Mouse (Mus musculus) forebrain, embryonic 15.5 days (tissue): ENCODE measurements at regions not wholly inside any gene's neighbourhood (a gene's known extent, or its start where the extent isn't known, plus 50 kb on each side); places are given as distances from the start of the nearest gene placed in this dataset.
A peak's percentile ranks its signal among the peaks of the same experiment; 100 is the strongest.

Source experiments
- ATAC-seq: fragments of 200-750 bp; cut with Nextera tagmentation; replicated peaks from 2 replicates; pipeline ENCODE4 v1.8.0; 2017; ENCODE audit warnings: mild to moderate bottlenecking, moderate TSS enrichment, moderate library complexity
- H3K27ac ChIP-seq: fragments of 300-500 bp; sonication (generic); replicated peaks from 2 replicates; pipeline ENCODE4 v1.5.1; 2015; ENCODE audit warnings: mild to moderate bottlenecking, inconsistent platforms
- H3K27me3 ChIP-seq: fragments of 300-500 bp; sonication (generic); 2 replicates; pipeline ENCODE4 v1.6.1; 2015; ENCODE audit warnings: inconsistent platforms
- H3K36me3 ChIP-seq: fragments of 300-500 bp; sonication (generic); 2 replicates; pipeline ENCODE4 v1.6.1; 2015; ENCODE audit warnings: mild to moderate bottlenecking, inconsistent platforms
- H3K4me1 ChIP-seq: fragments of 300-500 bp; sonication (generic); 2 replicates; pipeline ENCODE4 v1.6.1; 2015; ENCODE audit warnings: inconsistent platforms
- H3K4me2 ChIP-seq: fragments of 300-500 bp; sonication (generic); replicated peaks from 2 replicates; pipeline ENCODE4 v1.6.1; 2015; ENCODE audit warnings: mild to moderate bottlenecking, inconsistent platforms
- H3K4me3 ChIP-seq: fragments of 300-500 bp; sonication (generic); 2 replicates; pipeline ENCODE4 v1.5.1; 2015; ENCODE audit warnings: mild to moderate bottlenecking, inconsistent platforms
- H3K9ac ChIP-seq: fragments of 300-500 bp; sonication (generic); replicated peaks from 2 replicates; pipeline ENCODE4 v1.6.1; 2015; ENCODE audit warnings: mild to moderate bottlenecking, inconsistent platforms
- H3K9me3 ChIP-seq: fragments of 300-500 bp; sonication (generic); 2 replicates; pipeline ENCODE4 v1.6.1; 2016; ENCODE audit warnings: inconsistent platforms
- WGBS: fragments of 180-500 bp; shearing (Covaris S2); methylation state at CpG from one replicate; pipeline ENCODE4 v1.1.7; 2015; ENCODE audit warnings: mixed read lengths; 5-methylcytosine and 5-hydroxymethylcytosine counted together

DNA sequence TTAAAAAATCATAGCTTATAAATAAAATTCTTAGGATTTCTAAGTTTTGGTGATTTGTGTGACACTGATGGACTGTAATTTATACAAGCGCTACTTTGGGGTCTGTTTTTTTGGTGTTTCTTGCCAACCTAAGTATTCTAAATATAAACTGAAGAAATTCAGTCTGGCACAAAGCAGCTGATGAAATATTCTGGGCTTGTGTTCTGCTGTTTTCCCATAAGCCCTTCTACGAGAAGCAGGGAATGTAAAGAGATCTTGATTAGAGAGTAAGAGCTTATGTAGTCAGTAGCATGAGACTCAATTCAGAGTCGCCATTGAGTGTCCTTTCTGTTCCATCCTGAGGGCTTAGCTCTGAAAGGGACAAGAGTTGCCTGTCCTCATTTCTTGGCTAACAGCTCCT, 1046.9 kb downstream of the Car8 start:
- Histone ChIP-seq H3K4me1 (peaks cover 9% of the 10 kb centered on the region), H3K9ac (no peak overlapping the region), H3K27me3 (no peaks in the 10 kb centered on the region), H3K36me3 (no peaks in the 10 kb centered on the region), H3K27ac (peak overlapping the region; percentile 82), H3K4me2 (no peak overlapping the region), H3K4me3 (no peak overlapping the region), H3K9me3 (no peaks in the 10 kb centered on the region)
- peak; percentile 73 for ATAC-seq
- 55% methylated on average over 3 of the region's 3 CpGs for WGBS

DNA sequence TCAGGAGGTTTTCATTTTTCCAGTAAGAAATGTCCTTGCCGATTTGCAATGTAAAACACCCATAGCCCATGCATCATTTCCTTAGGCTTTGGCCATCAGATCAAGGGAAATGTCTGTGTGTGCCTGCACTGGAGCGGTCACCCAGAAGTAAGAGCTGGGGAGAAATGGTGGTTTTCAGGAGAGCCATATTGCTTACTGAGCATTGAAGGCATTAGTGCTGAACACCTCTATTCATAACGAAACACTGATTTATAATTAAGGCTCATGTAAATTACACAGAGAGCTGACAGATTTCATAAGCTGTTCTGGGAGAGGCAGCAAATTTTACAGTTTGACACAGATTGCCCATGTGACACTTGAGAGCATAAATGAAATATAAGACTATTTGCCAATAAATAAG, 1047.6 kb downstream of the Car8 start:
- Histone ChIP-seq H3K27ac (peak overlapping the region; percentile 82), H3K9ac (no peak overlapping the region), H3K4me1 (peaks cover 9% of the 10 kb centered on the region), H3K4me3 (no peak overlapping the region), H3K36me3 (no peaks in the 10 kb centered on the region), H3K27me3 (no peaks in the 10 kb centered on the region), H3K9me3 (no peaks in the 10 kb centered on the region), H3K4me2 (no peak overlapping the region)
- ATAC-seq: peak; percentile 81
- 57% methylated on average over 3 of the region's 3 CpGs for WGBS

DNA sequence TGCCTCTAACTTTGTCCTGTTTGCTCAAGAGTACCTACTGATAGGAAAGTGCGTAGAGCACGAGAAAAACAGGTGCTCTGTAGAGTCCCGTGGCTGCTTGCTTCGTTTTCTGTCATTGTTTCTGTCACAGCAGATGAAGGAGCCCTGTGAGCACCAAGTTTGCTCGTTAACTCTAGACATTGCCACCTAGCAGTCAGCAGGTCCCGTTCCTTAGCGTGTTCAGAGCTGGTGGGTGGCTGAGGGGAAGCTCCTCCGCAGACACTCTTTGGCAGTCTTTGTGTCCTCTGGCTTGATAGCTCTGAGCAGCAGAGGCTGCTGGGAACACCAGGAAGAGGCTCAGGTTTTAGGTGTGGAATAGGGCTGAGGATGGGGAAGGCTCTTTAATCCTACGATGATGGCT, 1063.8 kb downstream of the Car8 start:
- ATAC-seq: no peak
- Histone ChIP-seq H3K9ac (no peak overlapping the region), H3K4me1 (no peaks in the 10 kb centered on the region; the same call in 1 of the 2 replicates), H3K4me2 (no peak overlapping the region), H3K27ac (no peak overlapping the region), H3K36me3 (no peaks in the 10 kb centered on the region), H3K27me3 (no peaks in the 10 kb centered on the region), H3K9me3 (no peaks in the 10 kb centered on the region), H3K4me3 (no peak overlapping the region)
- WGBS: 65% methylated on average over 9 of the region's 9 CpGs

DNA sequence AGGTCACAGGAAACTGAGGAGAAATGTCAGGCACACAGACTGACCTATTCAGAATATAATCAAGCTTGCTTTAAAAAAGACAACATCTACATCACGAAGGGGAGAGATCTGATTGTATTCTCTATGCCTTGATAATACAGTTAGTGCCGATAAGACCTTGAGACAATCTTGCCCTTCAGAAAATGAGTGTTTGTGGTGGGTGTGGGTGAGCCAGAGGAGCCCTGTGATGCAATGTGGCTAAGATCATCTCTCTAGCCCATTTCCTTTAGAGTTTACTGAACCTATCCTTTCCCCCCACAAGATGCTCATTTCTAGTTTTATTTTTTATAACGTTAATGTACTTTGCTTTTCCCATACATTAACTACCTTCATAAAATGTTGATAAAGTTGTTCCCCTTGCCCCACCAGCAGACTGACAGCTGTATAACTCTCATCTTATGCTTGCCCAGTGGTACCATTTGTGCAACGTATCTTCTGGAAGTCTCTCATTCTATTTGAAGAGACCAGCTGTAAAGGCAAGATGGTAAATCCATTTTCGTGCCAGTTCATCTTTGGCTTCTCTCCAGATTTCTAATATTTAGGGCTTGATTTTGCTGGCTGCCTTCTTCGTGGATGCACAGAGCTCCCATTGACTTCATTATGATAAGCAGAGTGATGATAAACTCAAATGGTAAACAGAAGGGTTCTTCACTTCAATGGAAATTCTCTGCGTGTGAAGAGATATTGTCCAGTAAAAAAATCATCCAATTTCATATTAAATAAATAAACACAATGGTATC, 1066.1 kb downstream of the Car8 start:
- peak; percentile 48 for ATAC-seq
- peak overlapping the region; percentile 13; the same call in 1 of the 2 replicates for H3K27ac ChIP-seq
- no peak overlapping the region for H3K4me3 ChIP-seq
- H3K27me3 ChIP-seq: no peaks in the 10 kb centered on the region
- H3K9me3 ChIP-seq: no peaks in the 10 kb centered on the region
- no peaks in the 10 kb centered on the region; the same call in 1 of the 2 replicates for H3K4me1 ChIP-seq
- no peaks in the 10 kb centered on the region for H3K36me3 ChIP-seq
- WGBS: 67% methylated on average over 7 of the region's 7 CpGs
- no peak overlapping the region for H3K4me2 ChIP-seq
- H3K9ac ChIP-seq: no peak overlapping the region

DNA sequence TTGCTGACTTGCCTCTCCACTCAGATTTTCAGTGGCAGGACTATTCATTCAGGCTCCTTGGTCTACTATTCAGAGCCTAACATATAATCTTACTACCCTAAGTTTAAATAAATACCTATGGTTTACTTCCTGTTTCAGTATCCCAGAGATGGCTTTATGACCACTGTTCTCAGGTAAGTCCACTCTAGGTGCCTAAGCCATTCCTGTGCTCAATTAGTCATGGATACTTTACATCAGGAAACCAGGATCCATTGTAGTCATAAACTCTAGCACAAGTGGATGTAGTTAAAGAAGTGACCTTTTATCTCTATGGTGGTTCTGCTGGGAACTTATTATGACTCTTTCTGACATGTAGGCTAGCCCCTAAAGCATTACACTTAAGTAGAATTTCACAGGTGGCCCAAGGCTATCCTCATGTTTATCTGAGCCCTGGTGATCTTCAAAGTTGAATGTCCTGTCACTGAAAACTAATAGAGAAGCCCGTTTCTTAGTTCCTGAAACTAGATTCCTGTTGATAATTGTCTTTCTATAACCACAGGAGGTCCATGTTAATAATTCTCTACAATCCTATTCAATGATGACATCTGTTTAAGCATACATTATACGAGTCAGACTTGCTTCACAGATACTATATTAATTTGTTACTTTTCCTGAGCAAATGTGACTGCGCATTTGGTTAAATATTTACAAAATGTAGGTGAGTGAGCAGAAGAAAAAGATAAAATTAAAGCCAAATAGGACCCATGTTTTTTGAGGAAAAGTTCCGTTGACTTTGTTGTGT, 1067.0 kb downstream of the Car8 start:
- no peak for ATAC-seq
- Histone ChIP-seq H3K27me3 (no peaks in the 10 kb centered on the region), H3K4me2 (no peak overlapping the region), H3K9me3 (no peaks in the 10 kb centered on the region), H3K27ac (no peak overlapping the region), H3K9ac (no peak overlapping the region), H3K36me3 (no peaks in the 10 kb centered on the region), H3K4me1 (no peaks in the 10 kb centered on the region; the same call in 1 of the 2 replicates), H3K4me3 (no peak overlapping the region)
- WGBS: 78% methylated on average over 4 of the region's 4 CpGs

DNA sequence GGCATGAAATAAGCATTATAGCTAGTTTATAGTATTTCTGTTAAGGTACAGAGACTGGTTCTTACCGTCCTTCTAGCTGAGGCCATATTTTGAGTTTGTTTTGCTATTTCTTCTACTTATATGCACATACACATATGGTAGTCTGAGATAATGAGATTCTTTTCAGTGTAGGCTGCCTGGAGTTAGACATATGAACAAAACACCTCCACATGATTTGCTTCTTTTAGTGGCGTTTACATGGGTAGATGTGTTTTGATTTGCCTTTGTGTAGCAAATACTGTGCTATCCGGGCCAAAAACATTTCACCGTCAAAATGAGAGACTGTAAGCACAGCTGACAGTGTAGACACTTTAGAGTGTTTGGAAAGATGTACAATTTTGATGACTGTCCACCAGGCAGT, 1077.4 kb downstream of the Car8 start:
- Histone ChIP-seq H3K9ac (no peak overlapping the region), H3K4me1 (no peaks in the 10 kb centered on the region), H3K4me2 (no peak overlapping the region), H3K9me3 (no peaks in the 10 kb centered on the region), H3K27me3 (no peaks in the 10 kb centered on the region), H3K4me3 (no peak overlapping the region), H3K36me3 (no peaks in the 10 kb centered on the region), H3K27ac (no peak overlapping the region)
- 63% methylated on average over 4 of the region's 4 CpGs for WGBS
- peak; percentile 66 for ATAC-seq

DNA sequence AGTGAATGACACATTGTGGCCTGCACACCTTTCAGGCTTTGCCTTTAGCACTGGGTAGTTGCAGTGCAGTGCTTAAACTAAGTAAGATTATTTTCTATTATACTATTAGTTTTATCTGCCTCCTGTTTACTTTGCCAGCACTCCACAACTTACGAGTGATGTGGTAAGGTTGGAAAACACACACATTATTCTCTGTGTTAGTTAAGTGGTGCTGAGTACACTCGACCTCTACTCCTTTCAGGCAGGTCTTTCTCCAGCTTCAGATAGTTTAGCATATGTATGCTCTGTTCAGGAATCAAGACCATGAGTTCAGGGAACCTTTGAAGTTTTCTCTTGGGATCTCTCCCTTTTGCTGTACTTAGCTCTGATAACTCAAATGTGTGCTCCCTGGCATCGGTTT, 1081.0 kb downstream of the Car8 start:
- no peak overlapping the region for H3K4me2 ChIP-seq
- H3K4me1 ChIP-seq: no peaks in the 10 kb centered on the region
- no peak overlapping the region for H3K9ac ChIP-seq
- no peaks in the 10 kb centered on the region for H3K9me3 ChIP-seq
- H3K27me3 ChIP-seq: no peaks in the 10 kb centered on the region
- H3K4me3 ChIP-seq: no peak overlapping the region
- H3K36me3 ChIP-seq: no peaks in the 10 kb centered on the region
- H3K27ac ChIP-seq: no peak overlapping the region
- ATAC-seq: no peak
- 81% methylated on average over 3 of the region's 3 CpGs for whole genome bisulfite sequencing

DNA sequence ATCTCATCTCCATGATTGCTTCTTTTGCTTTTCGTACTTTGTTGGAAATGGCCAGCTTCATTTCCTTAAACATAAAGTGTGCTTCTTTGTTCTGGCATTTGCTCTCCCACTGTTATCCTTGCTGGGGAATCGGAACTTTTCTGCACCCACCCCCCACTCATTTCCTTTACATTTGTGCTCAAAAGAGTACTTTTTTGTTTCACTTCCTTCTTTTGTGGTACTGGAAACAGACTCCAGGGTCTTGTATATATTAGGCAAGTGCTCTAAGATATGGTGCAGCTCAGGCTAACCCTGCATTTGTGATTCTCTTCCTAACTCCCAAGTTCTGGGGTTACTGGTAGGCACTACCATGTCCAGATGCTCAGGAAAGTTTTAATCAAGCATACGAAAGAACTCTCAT, 1084.6 kb downstream of the Car8 start:
- H3K9me3 ChIP-seq: no peaks in the 10 kb centered on the region
- no peaks in the 10 kb centered on the region for H3K36me3 ChIP-seq
- H3K27ac ChIP-seq: no peak overlapping the region
- no peak overlapping the region for H3K4me2 ChIP-seq
- H3K27me3 ChIP-seq: no peaks in the 10 kb centered on the region
- H3K9ac ChIP-seq: no peak overlapping the region
- no peak overlapping the region for H3K4me3 ChIP-seq
- no peaks in the 10 kb centered on the region for H3K4me1 ChIP-seq
- no peak for ATAC-seq
- WGBS: 43% methylated on average over 3 of the region's 3 CpGs

DNA sequence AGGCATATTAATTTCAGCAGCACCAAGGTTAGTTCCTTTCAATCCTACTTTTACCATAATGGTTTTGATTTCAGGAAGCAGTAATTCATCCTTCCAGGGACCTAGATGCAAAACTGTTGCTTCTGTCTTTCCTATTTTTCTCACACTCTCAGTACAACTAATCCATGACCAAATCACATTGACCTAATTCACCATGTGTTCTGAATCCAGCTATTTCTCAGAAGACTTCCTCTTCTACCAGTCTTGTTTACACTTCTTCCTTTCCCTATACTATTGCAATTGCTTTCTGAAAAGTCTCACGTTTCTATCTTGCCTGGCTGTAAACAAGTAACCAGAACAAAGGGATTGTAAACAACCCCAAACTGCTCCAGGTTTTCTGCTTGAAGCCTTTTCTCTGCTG, 1085.0 kb downstream of the Car8 start:
- Histone ChIP-seq H3K36me3 (no peaks in the 10 kb centered on the region), H3K4me1 (no peaks in the 10 kb centered on the region), H3K9ac (no peak overlapping the region), H3K4me3 (no peak overlapping the region), H3K27ac (no peak overlapping the region), H3K4me2 (no peak overlapping the region), H3K27me3 (no peaks in the 10 kb centered on the region), H3K9me3 (no peaks in the 10 kb centered on the region)
- no peak for ATAC-seq
- WGBS: 11% methylated on average over 1 of the region's 1 CpGs

DNA sequence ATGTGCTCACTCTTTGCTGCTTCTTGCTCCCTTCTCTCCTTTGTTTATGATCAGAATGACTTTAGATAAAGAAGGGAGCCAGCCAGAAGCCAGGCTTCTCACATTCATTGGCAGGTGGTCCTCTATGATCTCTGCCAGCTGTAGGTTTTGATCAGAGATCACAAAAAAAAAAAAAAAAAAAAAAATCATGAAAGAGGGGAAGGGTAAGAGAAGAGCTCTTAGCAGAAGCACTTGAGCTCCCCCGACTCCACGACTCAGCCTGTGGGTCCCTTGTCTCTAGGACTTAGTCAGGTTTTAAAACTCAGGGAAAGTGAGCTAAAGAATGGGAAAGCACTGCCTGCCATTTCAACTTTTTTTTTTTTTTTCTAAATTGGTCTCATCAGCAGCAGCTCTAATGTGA, 1093.1 kb downstream of the Car8 start:
- Histone ChIP-seq H3K4me1 (no peaks in the 10 kb centered on the region), H3K4me3 (no peak overlapping the region), H3K27ac (no peak overlapping the region), H3K9ac (no peak overlapping the region), H3K9me3 (no peaks in the 10 kb centered on the region), H3K27me3 (no peaks in the 10 kb centered on the region), H3K36me3 (no peaks in the 10 kb centered on the region), H3K4me2 (no peak overlapping the region)
- ATAC-seq: no peak
- WGBS: 62% methylated on average over 2 of the region's 2 CpGs

DNA sequence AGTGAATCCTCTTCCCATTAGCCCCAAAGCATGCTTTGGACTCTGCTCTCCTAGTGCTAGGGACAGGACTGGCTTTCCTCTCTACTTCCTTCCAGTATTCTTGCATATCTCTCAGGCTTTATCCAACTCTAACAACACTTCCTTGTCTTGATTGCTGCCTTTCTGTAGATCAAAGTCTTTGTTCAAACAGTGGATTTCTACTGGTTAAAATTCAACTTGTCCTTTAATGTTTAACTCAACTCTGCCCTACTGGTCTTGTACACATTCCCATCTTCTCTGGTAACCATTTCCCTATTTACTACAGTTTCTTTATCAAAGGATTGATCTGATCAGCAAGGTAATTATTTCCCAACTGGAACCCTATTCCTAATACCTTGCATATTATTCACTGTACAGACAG, 1094.6 kb downstream of the Car8 start:
- no peaks in the 10 kb centered on the region for H3K36me3 ChIP-seq
- no peak overlapping the region for H3K4me2 ChIP-seq
- H3K27me3 ChIP-seq: no peaks in the 10 kb centered on the region
- no peaks in the 10 kb centered on the region for H3K4me1 ChIP-seq
- no peak for ATAC-seq
- H3K4me3 ChIP-seq: no peak overlapping the region
- H3K9me3 ChIP-seq: no peaks in the 10 kb centered on the region
- no peak overlapping the region for H3K27ac ChIP-seq
- no peak overlapping the region for H3K9ac ChIP-seq

DNA sequence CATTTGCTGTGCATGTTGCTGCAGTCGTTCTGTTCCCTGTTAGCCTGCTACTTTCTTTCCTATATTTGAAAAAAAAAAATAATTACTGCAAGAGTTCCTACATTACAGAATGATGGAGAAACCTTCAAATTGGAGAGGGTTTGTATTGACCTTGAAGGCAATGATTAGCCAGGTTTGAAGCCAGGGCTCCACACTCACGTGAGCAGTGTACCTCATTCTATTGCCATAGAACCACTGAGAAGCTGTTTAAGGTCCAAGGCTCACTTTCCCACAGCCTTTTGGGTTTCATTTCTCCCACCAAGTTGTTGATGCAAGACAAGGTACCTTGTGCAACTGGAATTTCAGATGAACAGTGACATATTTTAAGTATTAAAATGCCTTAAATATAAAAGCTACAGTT, 1095.2 kb downstream of the Car8 start:
- 78% methylated on average over 2 of the region's 2 CpGs for whole genome bisulfite sequencing
- no peak overlapping the region for H3K4me3 ChIP-seq
- H3K27ac ChIP-seq: no peak overlapping the region
- no peaks in the 10 kb centered on the region for H3K27me3 ChIP-seq
- H3K4me1 ChIP-seq: no peaks in the 10 kb centered on the region
- H3K9ac ChIP-seq: no peak overlapping the region
- H3K4me2 ChIP-seq: no peak overlapping the region
- H3K36me3 ChIP-seq: no peaks in the 10 kb centered on the region
- no peak for ATAC-seq
- H3K9me3 ChIP-seq: no peaks in the 10 kb centered on the region
